Mouse (Mus musculus) G1E (cell line): ENCODE data around the gene Arf3.

Experiments used
- CTCF ChIP-seq: IDR thresholded peaks from 2 replicates; pipeline ENCODE4 v1.5.1; 2012; ENCODE audit warnings: low read depth, low read length, inconsistent platforms, mixed read lengths
- GATA2 ChIP-seq: IDR thresholded peaks from 2 replicates; pipeline ENCODE4 v1.6.1; 2012; ENCODE audit warnings: low read depth, low read length, inconsistent platforms, borderline replicate concordance

DNA sequence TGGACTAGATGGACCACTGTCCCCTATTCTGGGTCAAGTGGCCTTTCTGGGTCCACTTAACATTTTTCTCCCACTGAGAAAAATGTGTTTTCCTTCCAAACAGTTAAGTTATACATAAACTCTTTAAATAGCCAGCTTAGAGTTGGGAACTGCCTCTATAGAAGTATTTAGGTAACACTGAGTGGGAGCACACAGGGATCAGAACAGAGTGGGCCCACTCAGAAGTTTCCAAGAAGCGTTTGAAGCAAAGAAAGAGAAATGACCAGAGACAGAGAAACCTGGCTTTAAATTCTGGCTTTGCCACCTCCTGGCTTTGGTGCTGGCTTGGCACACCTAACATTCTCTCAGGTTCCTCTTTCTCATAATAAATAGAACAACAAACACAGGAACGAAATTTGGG lies 73.3 kb downstream of the Arf3 start:
- TF ChIP-seq CTCF: no peak
- TF ChIP-seq GATA2: no peak
